Mouse (Mus musculus): ENCODE measurements around the gene Arfip1.

Gene Arfip1

DNA sequence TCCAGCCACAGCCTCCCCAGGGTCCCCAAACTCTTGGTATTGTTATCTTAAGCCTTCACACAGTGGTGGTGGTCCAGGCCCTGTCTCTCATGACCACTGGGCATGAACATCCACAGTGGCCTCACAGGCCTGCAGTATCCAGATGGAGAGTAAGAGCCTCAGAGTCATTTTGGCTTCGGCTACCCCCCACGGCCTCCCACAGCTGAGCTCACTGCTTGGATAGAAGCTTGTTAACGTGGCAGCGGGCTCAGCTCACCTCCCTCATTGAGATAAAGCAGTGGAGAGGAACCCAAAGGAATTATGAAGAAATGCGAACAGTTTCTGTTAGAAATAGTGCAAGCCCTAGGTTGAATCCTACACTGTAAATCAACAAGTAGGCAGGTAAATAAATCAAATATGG lies 134.6 kb downstream of the Arfip1 start:
- no peak for DNase-seq

Data from retina, postnatal 1 day (tissue).